Mouse (Mus musculus) gastrocnemius, adult 18-20 months (tissue): ENCODE measurements around the gene Eps8l3. TPM values are rescaled to one million over a fixed set of nuclear protein-coding genes. Genes with fewer than 3 reads are reported as not detected.

Experiments
- DNase-seq: peaks from one replicate; pipeline ENCODE4 v3.0.0; 2021; ENCODE audit warnings: low spot score
- total RNA-seq, 2 experiments: library from RNA; stranded (reverse); gene quantifications; 2 replicates each; pipeline ENCODE4 v1.2.3; 2021

The Eps8l3 gene
- total RNA-seq, 2 experiments from 2014 or later: not detected

GRCm38 (mm10) chr3:107895194-107895719 lies 18.2 kb downstream of the Eps8l3 start:
- no peak for DNase-seq

- DNase-seq: peak; percentile 83
These were observed 18.9 kb downstream of the Eps8l3 start, which contains the start of gene Gstm5 for GRCm38 (mm10) chr3:107895720-107896569. Gene Gstm5, plus strand, starts transcription at chr3:107895821.

- no peak for DNase-seq
These were observed 21.7 kb downstream of the Eps8l3 start for GRCm38 (mm10) chr3:107898691-107899090.

GRCm38 (mm10) chr3:107900955-107901673 lies 24.1 kb downstream of the Eps8l3 start:
- DNase-seq: no peak

- no peak for DNase-seq
These were observed 28.9 kb downstream of the Eps8l3 start for GRCm38 (mm10) chr3:107905942-107906341.

DNA sequence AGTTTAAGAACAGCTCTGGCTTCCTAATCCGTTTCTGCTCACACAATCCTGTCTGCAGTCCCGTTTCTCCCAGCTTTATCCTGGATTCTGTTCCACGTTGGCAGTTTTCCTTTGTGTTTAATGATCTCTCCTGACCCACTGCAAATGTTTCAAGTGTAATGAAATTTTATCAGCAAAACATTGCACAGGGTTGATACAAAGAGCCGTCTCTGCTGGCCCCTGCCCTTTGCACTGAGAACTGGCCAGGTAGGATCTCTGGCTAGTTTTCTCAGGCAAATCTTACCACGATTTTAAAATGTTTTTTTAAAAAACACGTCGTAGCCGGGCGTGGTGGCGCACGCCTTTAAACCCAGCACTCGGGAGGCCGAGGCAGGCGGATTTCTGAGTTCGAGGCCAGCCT lies 39.6 kb downstream of the Eps8l3 start:
- DNase-seq: no peak

DNA sequence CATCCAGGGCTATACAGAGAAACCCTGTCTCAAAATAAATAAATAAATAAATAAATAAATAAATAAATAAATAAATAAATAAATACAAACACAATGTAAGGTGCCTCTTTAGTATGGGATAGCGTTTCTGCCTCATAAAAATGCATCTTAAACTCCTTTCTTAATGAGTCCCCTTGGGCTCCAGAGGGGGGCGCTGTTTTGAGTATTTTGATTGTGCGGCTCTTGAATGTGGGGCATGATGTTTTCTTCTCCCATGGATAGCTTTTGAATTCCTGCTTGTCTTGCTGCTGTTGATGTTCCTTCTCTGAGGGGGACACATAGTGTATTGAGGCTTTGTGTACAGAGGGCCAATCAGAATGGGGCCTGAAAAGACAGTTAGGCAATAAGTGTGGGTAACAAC lies 40.1 kb downstream of the Eps8l3 start:
- no peak for DNase-seq

- DNase-seq: peak; percentile 70
These were observed 40.9 kb downstream of the Eps8l3 start for GRCm38 (mm10) chr3:107917783-107918408.

- DNase-seq: no peak
These were observed 43.3 kb downstream of the Eps8l3 start for GRCm38 (mm10) chr3:107920348-107920747.

GRCm38 (mm10) chr3:107925335-107925734 lies 48.3 kb downstream of the Eps8l3 start:
- no peak for DNase-seq

GRCm38 (mm10) chr3:107927841-107928240 lies 50.8 kb downstream of the Eps8l3 start:
- DNase-seq: no peak

DNA sequence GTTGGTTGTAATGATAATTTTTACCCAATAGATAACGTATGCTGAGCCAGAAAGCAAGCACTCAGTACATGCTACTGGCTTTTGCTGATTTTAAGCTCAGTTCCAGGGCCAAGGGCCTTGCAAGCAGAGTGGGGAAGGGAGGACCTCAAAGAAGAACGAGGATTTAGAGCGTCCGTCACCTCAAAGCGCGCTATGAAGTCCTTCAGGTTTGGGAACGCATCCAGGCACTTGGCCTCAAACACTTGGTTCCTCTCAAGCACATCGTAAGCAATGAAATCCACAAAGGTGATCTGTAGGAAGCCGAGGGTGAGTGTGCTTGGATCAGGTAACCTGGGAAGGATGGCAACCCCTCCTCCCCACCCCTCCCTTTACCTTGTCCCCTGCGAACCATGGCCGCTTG lies 51.7 kb downstream of the Eps8l3 start:
- no peak for DNase-seq

- DNase-seq: no peak
These were observed 52.2 kb downstream of the Eps8l3 start for GRCm38 (mm10) chr3:107929243-107929642.

DNA sequence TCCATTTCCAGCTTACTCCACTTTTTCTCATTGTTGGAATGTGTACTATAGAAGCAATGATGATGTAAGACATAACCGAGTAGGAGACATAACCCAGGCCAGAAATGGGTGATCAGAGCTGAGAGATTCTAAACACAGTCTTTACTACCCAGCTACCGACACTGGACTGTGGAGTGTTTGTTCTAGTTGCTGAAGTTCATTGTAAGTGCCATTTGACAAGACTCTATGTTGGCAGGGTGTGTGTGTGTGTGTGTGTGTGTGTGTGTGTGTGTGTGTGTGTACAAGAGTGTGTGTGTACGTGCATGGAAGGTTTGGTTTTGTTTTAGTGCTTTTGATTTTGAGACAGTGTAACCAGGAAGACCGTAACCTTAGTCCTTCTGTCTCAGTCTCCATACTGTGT lies 52.7 kb downstream of the Eps8l3 start:
- DNase-seq: no peak

- no peak for DNase-seq
These were observed 54.1 kb downstream of the Eps8l3 start for GRCm38 (mm10) chr3:107931134-107931533.

DNA sequence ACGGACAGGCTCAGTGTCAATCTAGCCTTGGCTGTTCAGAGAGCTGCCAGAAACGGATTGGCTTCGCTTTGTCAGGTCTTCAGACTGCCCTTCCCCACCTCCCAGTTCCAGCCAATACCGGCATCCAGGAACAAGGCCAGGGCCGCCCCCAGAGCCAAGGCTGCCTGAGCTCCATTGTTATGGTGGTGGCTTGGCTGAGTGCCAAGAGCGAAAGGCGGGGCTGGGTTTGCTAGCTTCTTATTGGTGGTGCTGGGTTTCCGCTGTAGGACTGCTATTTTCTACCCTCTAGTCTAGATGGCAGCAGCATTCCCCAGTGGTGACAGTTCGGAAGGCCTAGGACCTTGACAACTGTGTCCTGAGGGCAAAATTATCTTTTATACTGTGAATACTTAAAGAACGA lies 54.6 kb downstream of the Eps8l3 start, which contains the start of gene Gstm7:
Gstm7 (minus strand) TSS at position 148 of the 400 bp plus-strand sequence.
- peak; percentile 96 for DNase-seq

DNA sequence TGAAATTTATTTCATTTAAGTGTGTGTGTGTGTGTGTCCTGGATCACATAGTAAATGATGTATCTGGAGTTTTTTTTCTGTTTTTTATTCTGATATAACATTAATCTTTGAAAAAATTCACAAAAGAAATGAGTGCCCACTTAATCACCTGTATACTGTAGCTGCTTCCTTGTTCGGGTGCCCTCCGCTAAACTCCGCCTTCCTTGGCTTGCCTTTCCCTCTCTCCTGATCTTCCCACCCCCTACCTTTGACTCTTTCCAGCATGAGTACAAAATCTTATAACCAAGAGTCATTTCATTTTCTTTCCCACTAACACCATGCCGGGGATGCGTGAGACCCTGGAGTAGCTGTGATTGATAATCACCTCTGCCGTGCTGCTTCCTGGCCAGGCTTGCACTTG lies 55.1 kb downstream of the Eps8l3 start:
- DNase-seq: no peak

- no peak for DNase-seq
These were observed 58.2 kb downstream of the Eps8l3 start for GRCm38 (mm10) chr3:107935268-107935667.

DNA sequence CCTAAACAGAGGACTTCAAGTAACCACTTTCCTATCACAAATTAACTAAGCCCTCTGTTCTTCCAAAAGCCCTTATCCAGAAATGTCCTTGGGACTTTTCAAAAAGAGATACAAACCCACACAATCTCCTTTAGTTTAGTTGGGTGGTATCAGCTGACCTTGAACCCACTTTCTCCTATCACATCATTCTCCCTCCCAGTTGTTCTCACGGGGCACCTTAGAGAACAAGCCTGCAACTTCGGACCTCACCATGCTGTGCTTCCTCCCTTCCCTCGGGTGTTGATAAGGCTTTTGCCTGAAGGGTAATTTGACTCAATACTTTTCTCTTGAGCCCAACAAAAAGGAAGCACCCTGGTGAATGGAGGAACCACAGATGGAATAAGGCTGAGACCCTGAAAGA lies 58.9 kb downstream of the Eps8l3 start:
- no peak for DNase-seq

GRCm38 (mm10) chr3:107939403-107939802 lies 62.4 kb downstream of the Eps8l3 start:
- peak; percentile 86 for DNase-seq

DNA sequence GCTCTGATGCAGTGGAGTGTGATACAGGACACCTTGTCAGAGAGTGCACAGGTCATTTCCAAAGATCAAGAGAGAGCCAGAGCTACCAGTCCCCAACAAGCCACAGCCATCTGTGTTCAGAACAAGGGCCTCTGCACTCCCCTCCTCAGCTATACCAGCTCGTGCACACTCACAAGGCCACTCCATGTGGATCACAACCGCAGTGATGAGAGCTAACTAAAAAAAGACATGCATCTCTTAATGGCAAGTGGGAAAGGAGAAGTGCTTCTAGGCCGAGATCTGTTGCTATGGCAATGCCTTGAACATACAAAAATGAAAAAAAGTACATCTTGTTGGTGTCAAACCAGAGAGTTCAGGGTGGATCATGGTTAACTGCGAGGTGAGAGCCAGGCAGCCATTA lies 62.8 kb downstream of the Eps8l3 start:
- no peak for DNase-seq

DNA sequence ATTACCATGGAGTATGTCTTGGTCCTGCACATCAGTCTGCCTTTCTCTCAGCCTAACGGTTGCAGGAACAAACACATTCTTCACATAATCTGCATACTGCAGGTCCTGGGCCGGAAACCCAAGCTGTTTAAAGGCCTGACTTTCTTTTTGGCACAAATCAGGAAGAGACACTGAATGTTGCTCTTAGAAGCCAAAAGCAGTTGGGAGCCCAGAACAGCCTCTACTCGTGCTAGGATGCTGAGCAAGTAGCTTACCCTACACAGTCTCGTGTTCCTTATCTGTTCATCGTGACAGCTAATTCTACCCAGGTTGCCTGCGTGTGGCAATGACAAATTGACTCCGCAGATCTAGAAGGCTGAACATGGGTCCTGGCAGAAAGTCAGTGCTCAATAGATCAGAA lies 63.5 kb downstream of the Eps8l3 start:
- DNase-seq: no peak
